Mouse (Mus musculus) spleen, postnatal 36 days (tissue): ENCODE data around the gene Sec16a.

Experiments used
- DNase-seq, 2 experiments: peaks; one replicate each; pipeline ENCODE4 v3.0.0; 2022; ENCODE audit warnings: low spot score in 2 of 2, mixed read lengths in 1 of 2

Gene Sec16a

DNA sequence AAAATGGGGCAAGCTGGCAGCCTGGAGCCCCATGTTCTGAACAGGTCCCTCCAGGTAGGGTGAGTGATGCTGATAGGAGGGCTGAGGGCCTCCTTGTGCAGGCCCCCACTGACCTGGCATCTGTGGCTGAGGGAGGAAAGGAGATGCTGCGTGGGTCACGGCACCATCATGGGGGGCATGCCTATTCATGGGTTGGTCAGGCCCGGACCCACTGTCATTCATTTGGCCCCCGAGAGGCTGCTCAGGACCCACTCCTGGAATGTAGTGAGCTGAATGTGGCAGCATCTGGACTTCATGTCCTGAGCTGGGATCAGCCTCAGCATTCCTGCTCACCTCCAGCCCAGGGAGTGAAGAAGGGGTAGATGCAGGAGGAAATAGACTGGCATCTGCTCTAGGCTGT, 3.8 kb downstream of the Sec16a start:
- no peak for DNase-seq

DNA sequence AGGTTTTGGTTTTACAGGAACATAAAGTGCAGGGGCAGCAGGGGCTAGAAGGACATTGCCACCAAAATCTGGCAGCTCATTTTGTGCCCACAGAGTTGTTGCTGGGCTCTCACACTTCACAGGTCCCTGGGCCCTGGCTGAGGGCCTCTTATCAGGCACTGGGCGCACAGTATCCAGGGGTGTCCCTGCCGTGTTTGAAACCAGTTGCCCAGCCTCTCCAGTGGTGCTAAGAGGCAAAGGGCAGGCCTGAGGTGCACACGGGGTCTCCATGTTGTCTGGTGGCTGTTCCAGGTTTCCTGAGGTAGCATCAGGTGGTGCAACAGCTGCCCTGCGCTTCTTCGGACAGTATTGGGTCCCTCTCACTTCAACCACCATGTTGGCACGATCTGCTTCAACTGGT, 5.3 kb downstream of the Sec16a start:
- DNase-seq: no peak

DNA sequence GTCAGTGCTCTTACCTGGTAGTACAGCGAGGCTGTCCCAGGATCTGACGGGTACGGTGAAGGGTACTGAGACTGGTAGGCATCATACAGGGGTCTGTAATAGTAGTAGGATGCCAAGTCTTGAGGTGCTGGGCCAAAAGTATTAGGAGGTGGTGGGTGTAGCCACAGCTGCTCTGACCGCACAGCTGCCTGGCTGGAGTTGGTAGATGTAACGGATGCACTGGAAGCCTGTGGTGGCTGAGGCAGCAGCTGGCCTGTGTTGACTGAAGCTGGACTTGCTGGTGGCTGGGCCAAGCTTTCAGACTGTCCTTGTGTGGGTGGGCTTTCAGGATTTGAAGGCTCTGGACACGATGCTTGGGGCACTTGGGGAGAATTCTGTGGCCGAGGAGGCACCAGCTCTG, 6.6 kb downstream of the Sec16a start:
- no peak for DNase-seq

DNA sequence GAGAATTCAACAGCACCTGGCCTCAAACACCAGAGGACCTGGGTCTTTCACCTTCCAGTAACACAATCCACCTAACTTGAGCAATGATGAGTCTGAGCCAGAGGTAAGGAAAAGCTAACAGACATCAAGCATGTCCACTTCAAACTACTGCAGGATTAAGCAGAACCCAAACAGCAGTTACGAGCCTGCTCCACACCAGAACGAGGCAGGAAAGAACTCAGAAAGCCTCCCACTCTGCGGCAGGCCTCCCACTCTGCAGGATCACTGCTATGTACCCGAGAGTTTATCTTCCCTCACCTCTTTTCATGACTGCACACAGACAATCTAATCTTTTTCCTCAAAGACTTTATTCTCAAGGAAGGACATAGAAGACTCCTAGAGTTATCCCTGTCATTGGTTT, 7.8 kb downstream of the Sec16a start:
- no peak for DNase-seq

DNA sequence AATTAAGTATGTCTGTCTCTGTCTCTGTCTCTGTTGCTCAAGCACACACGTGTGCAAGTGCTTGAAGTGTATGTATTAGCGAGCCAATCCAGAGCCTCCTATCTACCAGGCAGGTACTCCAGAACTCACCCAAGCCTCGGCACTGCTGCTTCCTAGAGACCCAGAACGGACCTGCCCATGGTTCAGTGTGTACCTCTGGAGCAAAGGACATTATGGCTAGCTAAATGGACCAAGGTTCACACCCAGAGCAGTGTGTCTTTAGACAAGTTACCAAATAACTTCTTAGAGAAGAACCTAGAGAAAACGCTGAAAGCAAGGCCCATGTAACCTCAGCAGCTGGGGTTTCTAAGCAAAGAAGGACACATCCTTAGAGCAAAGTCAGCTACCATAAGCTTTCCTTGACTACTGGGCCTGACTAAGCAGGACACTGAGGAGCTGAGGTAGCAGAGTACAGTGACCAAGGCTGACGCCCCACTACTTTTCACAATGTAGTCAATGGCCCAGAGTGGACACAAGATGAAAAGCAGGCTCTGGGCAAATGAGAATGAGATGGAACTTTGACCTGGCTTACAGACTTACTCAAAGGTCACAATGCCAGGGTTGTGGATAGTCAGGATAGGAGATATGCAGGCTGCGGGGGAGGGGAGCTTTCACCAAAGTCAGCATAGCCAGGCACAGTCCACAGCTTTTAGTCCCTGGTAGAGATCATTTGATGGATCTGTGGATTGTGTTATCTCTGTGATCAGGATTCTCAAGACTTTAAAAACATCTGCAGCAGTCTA, 10.0 kb downstream of the Sec16a start:
- no peak for DNase-seq

DNA sequence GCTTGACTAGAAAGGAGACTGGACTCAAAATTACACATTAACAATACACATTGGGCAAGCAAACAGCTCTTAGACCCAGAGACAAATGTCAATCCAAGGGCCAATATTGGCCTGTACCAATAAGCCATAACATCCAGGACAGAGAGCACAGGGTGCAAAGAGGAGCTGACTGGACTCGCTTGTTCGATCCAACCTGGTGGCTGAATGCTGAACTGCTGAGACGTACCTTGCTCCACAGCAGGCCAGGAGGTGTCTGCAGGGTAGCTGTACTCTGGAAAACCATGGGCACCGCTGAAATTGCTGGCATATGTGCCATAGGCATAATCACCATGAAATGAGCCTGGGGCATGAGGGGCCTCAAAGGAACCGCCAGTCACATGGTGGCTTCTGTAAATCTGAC, 15.2 kb downstream of the Sec16a start:
- no peak for DNase-seq

DNA sequence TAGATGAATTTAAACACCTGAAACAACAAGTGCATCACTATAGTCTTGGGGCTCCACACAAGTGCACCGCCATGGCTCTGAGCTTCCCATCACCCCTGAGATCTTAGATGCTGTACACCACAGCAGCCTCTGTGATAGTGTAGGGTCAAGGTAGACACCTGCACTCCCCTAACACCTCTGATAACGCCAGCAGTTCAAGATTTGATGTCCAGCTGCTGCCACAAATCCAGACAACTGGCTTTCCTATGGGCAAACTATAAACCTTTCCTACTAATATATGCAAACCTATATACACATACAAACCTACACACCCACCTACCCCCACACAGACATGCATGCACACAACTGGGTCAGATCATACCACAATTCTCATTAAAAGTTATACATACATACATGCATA, 20.5 kb downstream of the Sec16a start:
- DNase-seq: no peak

DNA sequence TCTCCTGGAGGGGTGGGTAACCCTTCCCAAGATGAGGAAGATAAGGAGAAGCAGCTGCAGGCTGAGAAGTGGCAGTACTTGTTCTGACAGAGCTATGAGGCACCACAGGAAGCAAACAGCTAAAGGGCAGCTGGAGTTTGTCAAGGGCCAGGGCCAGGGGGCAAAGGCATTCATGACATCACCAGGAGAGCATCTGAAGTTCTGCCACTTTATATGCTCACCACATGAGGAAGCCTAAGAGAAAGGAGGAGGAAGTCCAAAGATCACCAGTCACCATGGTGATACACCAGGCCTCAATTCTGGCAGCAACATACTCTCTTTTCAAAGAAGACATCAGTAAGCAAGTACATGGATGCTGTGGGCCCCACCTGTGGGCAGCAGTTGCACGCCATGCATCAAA, 21.9 kb downstream of the Sec16a start:
- no peak for DNase-seq

DNA sequence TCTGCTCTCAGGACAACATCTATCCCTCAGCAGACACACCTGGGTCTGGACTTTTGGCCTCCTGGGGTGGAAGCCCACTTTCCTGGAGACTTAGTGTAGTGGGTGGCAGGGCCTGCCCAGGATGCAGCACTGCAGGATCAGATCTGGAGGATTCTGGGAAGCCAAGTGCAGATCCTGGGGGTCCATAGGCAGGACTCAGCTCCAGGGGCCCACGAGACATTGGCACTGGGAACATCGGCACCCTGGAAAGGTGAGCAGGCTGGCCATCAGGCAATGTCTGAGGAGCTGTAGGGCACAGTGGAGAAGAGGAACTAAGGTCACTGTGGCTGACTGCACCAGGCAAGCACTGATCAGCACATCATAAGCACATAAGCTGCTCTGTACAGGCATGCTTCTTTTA, 23.0 kb downstream of the Sec16a start:
- no peak for DNase-seq

DNA sequence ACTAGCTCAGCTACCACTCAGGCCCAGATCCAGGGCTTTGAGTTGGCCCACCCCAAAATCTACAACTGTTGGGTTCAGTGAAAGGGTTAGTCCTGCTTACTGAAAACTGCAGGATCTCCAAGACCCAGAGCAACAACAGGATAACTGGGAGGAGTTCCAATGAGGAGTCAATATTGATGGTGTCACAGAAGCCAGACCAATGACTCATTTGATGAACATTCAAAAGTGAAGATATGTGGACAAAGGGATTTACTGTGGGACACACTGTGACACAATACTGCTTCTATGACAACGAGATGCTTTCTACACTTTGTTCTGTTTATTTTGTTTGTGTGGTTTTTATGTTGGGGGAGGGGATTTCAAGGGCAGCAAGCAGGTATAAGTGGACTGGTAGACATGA, 26.9 kb downstream of the Sec16a start:
- DNase-seq: no peak

DNA sequence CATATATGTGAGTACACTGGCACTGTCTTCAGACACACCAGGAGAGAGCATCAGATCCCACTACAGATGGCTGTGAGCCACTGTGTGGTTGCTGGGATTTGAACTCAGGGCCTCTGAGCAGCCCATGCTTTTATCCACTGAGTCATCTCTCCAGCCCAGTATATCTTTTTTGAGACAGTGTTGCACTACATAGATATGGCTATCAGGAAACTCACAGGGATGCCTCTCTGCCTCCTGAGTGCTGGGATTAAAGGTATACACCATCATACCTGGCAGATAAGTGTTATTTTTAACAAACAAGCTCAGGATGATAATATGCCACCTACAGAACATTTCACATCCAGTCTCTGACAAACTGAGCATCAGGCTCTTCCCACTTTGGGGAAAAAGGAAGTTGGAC, 27.9 kb downstream of the Sec16a start:
- no peak for DNase-seq

DNA sequence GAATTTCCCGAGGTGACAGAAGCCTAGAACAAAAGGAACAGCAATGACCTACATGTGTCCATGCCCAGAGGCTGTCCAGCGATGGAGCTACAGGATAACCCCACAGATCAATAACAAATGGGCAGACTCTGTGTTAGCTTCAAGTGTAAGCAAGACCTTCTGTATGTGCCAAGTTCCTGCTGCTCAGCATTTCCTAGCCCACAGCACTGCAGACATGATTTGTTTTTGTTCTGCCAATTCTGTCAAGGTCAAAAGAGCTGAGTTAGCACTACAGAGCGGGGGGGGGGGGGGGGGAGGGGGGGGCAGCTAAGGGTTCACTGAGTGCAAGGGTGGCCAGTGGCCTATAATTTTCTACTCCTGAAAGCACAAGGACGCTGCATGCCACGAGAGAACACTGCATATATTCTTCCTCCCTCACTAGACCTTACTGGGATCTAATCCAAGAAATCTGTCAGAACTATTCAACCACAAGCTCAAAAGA, 34.0 kb downstream of the Sec16a start:
- no peak for DNase-seq

DNA sequence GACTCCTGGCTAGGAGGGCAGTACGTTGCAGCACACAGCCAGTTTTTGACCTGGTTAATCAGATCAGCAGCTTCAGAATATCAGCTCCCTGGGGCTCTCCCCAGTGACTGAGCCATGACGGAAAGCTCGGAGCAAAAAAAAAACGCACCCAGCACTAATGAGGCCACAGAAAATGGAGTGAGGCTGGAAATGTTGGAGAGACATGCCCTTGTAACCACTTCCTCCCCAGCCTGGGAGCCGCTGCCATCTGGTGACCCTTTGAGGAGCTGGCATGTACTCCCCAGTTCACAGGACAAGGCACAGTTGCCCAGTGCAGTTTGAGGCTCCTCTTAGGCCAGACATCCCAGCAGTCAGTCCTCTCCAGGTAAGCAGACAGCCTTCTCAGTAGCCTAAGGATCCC, 34.9 kb downstream of the Sec16a start:
- DNase-seq: no peak

DNA sequence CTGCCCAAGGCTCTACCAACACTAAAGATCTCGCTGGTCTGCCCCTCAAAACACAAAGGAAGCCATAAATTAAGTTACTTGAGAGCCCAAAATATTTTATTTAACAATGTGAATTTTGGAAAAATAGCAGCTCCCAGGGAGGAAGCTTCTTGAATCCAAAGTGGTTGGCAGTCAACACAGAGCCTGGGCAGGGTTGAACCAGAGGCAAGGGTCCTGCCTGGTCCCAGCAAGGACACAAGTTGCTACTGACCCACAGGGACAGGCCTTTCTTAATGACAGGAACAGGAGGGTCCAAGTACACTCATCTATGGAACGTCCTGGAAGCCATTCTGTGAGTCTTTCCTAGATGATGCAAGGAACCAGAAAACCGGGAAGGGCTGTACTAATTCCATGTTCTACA, 35.7 kb downstream of the Sec16a start:
- no peak for DNase-seq

DNA sequence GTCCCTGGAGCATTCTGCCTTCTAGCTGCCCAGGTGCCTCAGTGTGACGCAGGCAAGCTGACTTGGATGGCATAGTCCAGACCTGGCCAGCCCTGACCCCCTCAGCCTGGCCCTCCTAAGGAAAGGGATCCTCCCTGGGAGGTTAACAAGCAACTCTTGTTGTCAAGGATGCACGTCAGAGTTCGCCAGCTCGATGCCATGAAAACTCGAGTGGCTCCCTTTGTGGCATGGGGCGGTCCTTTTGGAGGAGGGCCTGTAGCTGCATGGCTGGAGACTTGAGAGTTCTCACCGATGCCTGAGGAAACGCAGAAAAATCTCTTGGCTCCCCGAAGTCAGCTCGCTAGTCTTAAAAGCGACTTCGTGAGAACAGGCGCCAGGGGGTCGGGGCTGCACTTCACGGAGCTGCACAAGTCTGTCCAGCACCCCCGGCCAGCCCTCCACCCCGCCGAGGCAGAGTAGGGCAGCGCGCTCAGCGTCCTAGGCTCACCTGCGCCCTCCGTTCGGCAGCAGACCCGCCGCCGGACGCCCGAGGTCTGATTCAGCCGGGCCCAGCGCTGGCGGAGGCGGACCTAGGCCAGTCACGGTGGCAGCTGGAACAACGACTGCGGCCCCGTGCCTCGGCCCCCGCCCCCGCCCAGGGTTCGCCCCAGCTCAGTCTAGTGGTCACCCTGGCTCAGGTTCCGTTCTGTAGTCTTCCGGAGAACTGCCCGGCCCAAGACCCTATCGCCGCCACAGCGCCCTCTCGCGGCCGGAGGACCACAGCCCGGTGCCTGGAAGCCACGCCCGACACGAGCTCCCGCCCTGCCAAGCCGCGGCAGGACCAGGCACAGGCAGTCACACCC, 36.3 kb downstream of the Sec16a start, which contains the start of gene Inpp5e:
Inpp5e (minus strand) TSS at position 689 of the 842 bp plus-strand sequence.
- peak; percentile 93 for DNase-seq

DNA sequence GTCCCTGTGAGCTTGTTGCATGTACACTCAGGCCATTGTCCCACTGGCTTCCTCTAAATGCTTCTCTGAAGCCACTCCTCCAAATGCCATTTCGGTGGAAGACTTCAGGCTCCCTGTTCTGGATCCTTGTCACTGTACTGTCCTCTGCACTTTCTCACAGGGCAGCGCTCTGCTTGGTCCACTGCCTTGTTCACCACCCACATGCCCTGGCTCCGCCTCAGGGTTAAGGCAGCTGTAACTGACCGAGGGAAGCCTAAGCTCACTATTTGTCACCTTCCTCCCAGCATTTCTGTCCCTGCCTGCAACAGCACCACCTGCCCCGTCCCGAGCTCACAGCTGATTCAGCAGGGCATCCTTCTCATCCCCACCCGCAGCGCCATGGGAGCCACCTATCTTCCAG, 41.7 kb downstream of the Sec16a start:
- DNase-seq: no peak

DNA sequence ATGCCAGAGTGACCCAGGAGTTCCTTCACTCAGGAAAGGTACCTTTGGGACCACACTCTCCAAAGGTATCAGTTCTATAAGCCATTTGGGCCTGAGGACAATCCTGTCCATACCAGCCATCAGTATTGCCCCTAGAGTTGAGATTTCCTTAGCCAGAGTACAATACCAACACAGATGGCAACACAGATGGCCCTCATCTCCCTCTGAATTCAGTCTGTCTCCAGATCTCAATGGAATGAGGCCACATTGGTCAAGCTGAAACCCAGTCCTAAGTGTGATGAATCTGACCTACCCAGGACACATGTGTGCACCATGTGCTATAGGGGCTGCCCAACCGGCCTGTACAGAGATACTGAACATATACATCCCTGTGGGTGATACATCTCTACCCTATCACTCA, 42.8 kb downstream of the Sec16a start:
- no peak for DNase-seq

DNA sequence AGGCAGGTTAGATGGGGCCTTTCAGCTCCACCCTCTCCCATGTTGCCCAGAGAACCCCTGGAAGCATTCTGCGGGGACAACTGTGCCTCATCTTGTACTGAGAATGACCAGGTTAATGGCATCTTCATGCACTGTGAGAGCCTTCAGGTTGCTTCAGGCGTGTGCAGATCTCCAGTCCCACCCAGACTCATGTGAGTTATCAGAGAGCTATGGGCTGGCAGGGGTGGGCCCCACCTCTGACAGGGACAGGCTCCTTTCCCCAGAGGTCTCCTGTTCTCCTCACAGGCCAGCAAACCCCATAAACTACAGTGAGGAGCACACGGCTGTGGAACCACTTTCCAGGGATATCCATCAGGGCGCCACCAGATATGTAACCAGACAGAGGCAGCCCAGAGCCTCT, 44.0 kb downstream of the Sec16a start:
- DNase-seq: no peak

DNA sequence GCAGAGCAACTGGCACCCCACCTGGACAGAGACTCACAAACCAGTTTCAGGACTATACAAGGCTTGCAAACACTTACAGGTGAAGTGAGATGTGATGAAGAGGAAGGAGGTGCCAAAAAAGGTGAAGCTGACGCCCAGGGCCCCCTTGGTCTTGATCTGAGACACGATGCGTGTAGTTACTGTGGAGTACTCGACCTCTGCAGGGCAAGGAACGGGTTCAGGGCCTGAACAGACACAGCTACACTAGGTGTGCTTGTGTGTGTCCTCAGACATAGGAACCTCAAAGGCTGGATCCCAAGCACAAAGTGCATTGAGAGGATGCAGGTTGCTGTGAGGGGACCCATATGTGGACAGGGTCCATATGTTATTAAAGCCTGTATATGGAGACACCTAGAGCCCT, 44.7 kb downstream of the Sec16a start:
- no peak for DNase-seq

DNA sequence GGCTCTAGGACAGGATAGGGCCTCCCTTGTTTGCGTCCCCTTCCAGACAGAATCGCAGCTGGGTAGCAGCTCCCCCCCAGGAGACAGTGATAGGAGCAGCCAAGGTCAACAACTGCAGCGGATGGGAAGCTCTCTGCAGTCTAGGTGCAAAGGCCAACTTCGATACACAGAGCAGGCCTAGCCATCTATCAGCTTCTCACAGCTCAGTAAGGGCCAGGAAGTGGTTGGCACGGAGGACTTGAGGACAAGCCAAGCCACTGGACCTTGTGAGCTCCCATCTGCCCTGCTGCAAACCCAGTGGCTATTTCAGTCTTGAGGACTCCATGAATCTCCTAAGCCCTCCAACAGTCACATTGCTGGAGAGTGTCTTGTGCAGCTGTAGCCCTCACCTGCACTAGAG, 45.4 kb downstream of the Sec16a start:
- no peak for DNase-seq

DNA sequence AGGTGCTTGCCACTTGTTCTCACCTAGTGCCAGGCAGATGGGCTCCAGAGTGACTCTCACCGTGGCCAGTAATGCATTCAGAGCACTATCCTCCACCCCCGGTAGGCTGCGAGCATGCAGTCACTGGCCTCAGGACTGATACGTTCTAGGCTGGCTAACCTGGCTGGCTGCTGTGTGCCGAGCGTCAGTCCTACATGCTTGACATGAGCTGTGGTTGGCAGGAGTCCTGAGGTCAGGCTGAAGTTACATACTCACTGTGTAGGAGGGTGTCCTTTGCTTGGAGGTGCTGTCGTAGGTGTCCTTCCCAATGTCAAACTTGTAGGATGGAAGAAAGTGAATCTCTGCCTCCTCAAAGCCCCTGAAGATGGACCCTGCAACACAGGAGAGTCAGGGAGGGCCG, 46.0 kb downstream of the Sec16a start:
- no peak for DNase-seq

DNA sequence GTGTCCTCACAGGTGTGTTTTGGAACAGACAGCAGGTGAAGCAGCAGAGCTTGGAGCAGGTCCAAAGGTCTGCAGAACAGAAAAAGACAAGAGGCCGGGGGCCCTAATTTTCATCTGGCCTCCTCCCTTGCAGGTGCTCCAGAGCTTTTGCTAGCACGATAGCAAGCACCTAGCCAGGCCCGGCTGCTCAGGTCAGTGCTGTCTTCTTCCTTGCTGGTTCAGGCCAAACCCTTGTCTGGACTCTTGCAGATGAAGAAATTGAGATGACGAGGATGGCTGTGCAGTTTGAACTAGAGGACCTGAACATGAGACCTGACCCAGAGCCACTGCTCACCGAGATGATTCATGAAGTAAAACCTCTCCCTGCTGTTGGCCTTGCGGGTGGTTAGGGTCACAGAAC, 53.4 kb downstream of the Sec16a start:
- no peak for DNase-seq

DNA sequence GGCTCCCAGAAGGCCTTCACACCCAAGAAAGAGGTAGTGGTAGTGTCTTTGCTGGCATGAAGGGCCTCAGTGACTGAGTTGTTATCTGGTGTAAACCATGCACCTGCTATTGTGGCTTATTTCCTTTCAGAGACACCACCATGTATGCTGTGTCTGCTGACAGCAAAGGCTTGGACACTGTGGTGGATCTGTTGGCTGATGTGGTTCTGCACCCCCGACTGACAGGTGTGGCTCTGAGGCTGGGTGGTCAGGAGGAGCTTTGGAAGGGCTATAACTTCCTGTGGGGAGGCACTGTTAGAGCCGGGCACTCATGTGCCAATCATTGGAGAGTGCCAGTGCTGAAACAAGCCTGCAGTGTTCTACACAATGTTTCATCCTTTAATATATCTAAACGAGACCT, 54.1 kb downstream of the Sec16a start:
- no peak for DNase-seq
